Mouse (Mus musculus): ENCODE data around the gene Shc3. TPM values are rescaled to one million over a fixed set of nuclear protein-coding genes. Genes with fewer than 3 reads are reported as not detected.

Gene Shc3
- total and polyA plus RNA-seq, 3 experiments, result not detected

DNA sequence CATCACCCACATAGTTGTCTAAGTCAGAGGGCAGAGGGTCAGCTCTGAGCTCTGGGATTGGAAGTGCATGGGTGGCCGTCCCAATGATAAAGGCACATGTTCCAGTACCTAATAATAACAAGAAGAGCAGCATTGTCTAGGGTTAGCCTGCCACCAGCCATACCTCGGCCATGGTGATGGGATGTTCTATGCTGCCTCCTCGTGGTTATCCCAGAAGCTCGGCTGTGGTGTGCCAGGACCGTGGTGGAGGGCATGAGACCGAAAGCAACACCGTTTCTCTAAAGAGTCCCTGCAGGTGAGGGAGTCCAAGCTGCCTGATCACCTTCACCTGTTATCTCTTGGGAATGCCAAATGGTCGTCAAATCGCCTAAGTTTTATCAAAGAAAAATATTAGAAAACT is 145.6 kb downstream of the Shc3 start:
- TF ChIP-seq POLR2AphosphoS2 (IDR thresholded peaks at IDR 0.05; ENCODE audit: low read length) (no peak), CTCF (IDR thresholded peaks at IDR 0.05 in 2 of 3, conservative IDR thresholded peaks at IDR 0.05 in 1 of 3; ENCODE audit: control insufficient read depth in 1 of 3, insufficient read depth in 1 of 3, low read depth in 2 of 3, low read length in 3 of 3, poor library complexity in 1 of 3, severe bottlenecking in 1 of 3) (no peak), ZC3H11A (IDR thresholded peaks at IDR 0.05; ENCODE audit: low read depth, low read length) (no peak), EP300 (IDR thresholded peaks at IDR 0.05; ENCODE audit: low read depth in 1 of 2, low read length in 2 of 2) (no peak), UBTF (IDR thresholded peaks at IDR 0.05; ENCODE audit: borderline replicate concordance, insufficient read depth, low read depth, low read length) (no peak), ZKSCAN1 (IDR thresholded peaks at IDR 0.05; ENCODE audit: low read depth, low read length) (no peak), SIN3A (IDR thresholded peaks at IDR 0.05; ENCODE audit: low read length) (no peak), ETS1 (IDR thresholded peaks at IDR 0.05; ENCODE audit: low read depth, low read length) (no peak), MAZ (IDR thresholded peaks at IDR 0.05; ENCODE audit: low read depth, low read length) (no peak), TAL1 (IDR thresholded peaks at IDR 0.05; ENCODE audit: low read length) (no peak)
- Histone ChIP-seq H3K79me2 (ENCODE audit: control insufficient read depth, insufficient read depth, low read length, poor library complexity) (no peaks in the 10 kb centered on the region), H3K4me3 (ENCODE audit: control insufficient read depth in 1 of 2, insufficient read depth in 1 of 2, low read depth in 2 of 2, low read length in 2 of 2) (no peak overlapping the region), H3K36me3 (ENCODE audit: control insufficient read depth in 1 of 2, insufficient read depth in 2 of 2, low read length in 2 of 2) (no peaks in the 10 kb centered on the region), H3K4me1 (ENCODE audit: control insufficient read depth in 1 of 2, insufficient read depth in 2 of 2, low read length in 2 of 2) (no peaks in the 10 kb centered on the region), H3K27me3 (ENCODE audit: control insufficient read depth in 1 of 2, insufficient read depth in 2 of 2, low read length in 2 of 2) (no peaks in the 10 kb centered on the region), H3K27ac (ENCODE audit: control insufficient read depth, low read depth, low read length) (no peak overlapping the region), H3K9me3 (replicated peaks; ENCODE audit: insufficient read depth, low read length) (no peaks in the 10 kb centered on the region), H3K9ac (ENCODE audit: control insufficient read depth, low read depth, low read length, poor library complexity, severe bottlenecking) (no peak overlapping the region)
- DNase-seq (ENCODE audit: low read depth, low spot score), result no peak

DNA sequence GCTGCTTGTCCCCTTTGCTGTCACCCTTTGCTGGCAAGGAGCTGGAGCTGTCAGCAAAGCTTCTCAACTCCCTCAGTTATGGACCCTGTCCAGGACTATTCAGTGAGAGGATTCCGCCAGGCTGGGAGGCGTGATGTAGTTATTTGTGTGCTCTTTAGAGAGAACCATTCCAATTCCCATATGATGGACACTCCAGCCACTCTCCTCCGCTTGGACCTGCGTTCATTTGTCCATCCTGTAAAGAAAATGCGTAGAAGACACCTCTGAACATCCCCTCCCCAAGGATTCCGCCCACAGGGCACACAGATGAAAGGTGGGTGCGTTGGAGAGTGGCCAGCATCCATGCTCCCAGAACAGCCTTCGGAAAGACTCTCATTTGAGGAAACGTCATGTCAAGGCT is 148.4 kb downstream of the Shc3 start:
- no peak for DNase-seq (ENCODE audit: low read depth, low spot score)
- Histone ChIP-seq H3K79me2 (ENCODE audit: control insufficient read depth, insufficient read depth, low read length, poor library complexity) (no peaks in the 10 kb centered on the region), H3K9ac (ENCODE audit: control insufficient read depth, low read depth, low read length, poor library complexity, severe bottlenecking) (no peak overlapping the region), H3K9me3 (replicated peaks; ENCODE audit: insufficient read depth, low read length) (no peaks in the 10 kb centered on the region), H3K36me3 (ENCODE audit: control insufficient read depth in 1 of 2, insufficient read depth in 2 of 2, low read length in 2 of 2) (no peaks in the 10 kb centered on the region), H3K27ac (ENCODE audit: control insufficient read depth, low read depth, low read length) (no peak overlapping the region), H3K27me3 (ENCODE audit: control insufficient read depth in 1 of 2, insufficient read depth in 2 of 2, low read length in 2 of 2) (no peaks in the 10 kb centered on the region), H3K4me1 (ENCODE audit: control insufficient read depth in 1 of 2, insufficient read depth in 2 of 2, low read length in 2 of 2) (no peaks in the 10 kb centered on the region), H3K4me3 (ENCODE audit: control insufficient read depth in 1 of 2, insufficient read depth in 1 of 2, low read depth in 2 of 2, low read length in 2 of 2) (no peak overlapping the region)
- TF ChIP-seq ELF1 (IDR thresholded peaks at IDR 0.05; ENCODE audit: low read depth, low read length) (no peak), HCFC1 (IDR thresholded peaks at IDR 0.05; ENCODE audit: low read depth, low read length) (no peak), ZMIZ1 (IDR thresholded peaks at IDR 0.05; ENCODE audit: low read depth, low read length) (no peak), NELFE (IDR thresholded peaks at IDR 0.05; ENCODE audit: low read depth, low read length) (no peak), RCOR1 (IDR thresholded peaks at IDR 0.05; ENCODE audit: low read depth, low read length) (no peak), CTCF (IDR thresholded peaks at IDR 0.05 in 2 of 3, conservative IDR thresholded peaks at IDR 0.05 in 1 of 3; ENCODE audit: control insufficient read depth in 1 of 3, insufficient read depth in 1 of 3, low read depth in 2 of 3, low read length in 3 of 3, poor library complexity in 1 of 3, severe bottlenecking in 1 of 3) (no peak), USF2 (IDR thresholded peaks at IDR 0.05; ENCODE audit: borderline replicate concordance in 1 of 2, insufficient read depth in 1 of 2, low read depth in 1 of 2, low read length in 2 of 2) (no peak), ZNF384 (IDR thresholded peaks at IDR 0.05; ENCODE audit: low read depth, low read length) (no peak), POLR2A (IDR thresholded peaks at IDR 0.05; ENCODE audit: control insufficient read depth in 1 of 2, insufficient read depth in 1 of 2, low read depth in 1 of 2, low read length in 2 of 2, poor library complexity in 1 of 2) (no peak), CHD1 (IDR thresholded peaks at IDR 0.05; ENCODE audit: low read depth, low read length) (no peak), GATA1 (IDR thresholded peaks at IDR 0.05; ENCODE audit: low read depth, low read length) (no peak), E2F4 (IDR thresholded peaks at IDR 0.05; ENCODE audit: borderline replicate concordance, low read depth, low read length) (no peak), JUND (IDR thresholded peaks at IDR 0.05; ENCODE audit: low read depth, low read length) (no peak), USF1 (IDR thresholded peaks at IDR 0.05; ENCODE audit: low read depth, low read length) (no peak), ETS1 (IDR thresholded peaks at IDR 0.05; ENCODE audit: low read depth, low read length) (no peak)
